Comparison of ENCODE assay signal across 34 mouse cellular contexts in genomic region chr5:21678363-21678762, GRCm38 (mm10). TPM values are rescaled to one million over a fixed set of nuclear protein-coding genes. Genes with fewer than 3 reads are reported as not detected.
"Had no signal": no experiment of that assay in that cellular context is flagged by ENCODE, and none has a peak within 500 bp of the region (broad histone marks: within the 10 kb centered on the region; RNA-seq: fewer than 3 reads in every experiment).

No protein-coding gene starts in this region.

- H3K27ac ChIP-seq: limb, embryonic 10.5 days; limb, embryonic 12.5 days; limb, embryonic 13.5 days; limb, embryonic 15.5 days; liver, embryonic 12.5 days; liver, embryonic 13.5 days; liver, embryonic 14.5 days; liver, embryonic 15.5 days; lung, embryonic 15.5 days; macrophage; midbrain, embryonic 10.5 days; midbrain, embryonic 12.5 days; midbrain, embryonic 13.5 days; midbrain, embryonic 15.5 days; neural tube, embryonic 12.5 days had no signal

- H3K4me2 ChIP-seq: limb, embryonic 12.5 days; limb, embryonic 13.5 days; limb, embryonic 15.5 days; liver, embryonic 11.5 days; liver, embryonic 12.5 days; liver, embryonic 13.5 days; liver, embryonic 15.5 days; lung, embryonic 14.5 days; lung, embryonic 15.5 days; midbrain, embryonic 11.5 days; midbrain, embryonic 12.5 days; midbrain, embryonic 13.5 days; midbrain, embryonic 15.5 days; neural tube, embryonic 12.5 days had no signal

- H3K9ac ChIP-seq: limb, embryonic 12.5 days; limb, embryonic 13.5 days; limb, embryonic 15.5 days; liver, embryonic 12.5 days; liver, embryonic 13.5 days; liver, embryonic 14.5 days; liver, embryonic 15.5 days; liver, postnatal 0 days; lung, embryonic 14.5 days; lung, embryonic 15.5 days; midbrain, embryonic 12.5 days; midbrain, embryonic 13.5 days; midbrain, embryonic 15.5 days; neural tube, embryonic 12.5 days had no signal

- ATAC-seq: liver, embryonic 12.5 days; liver, postnatal 0 days; lung, postnatal 0 days; midbrain, embryonic 13.5 days; midbrain, embryonic 15.5 days; midbrain, embryonic 16.5 days had no signal

- H3K27me3 ChIP-seq: limb, embryonic 12.5 days; limb, embryonic 13.5 days; limb, embryonic 15.5 days; liver, embryonic 12.5 days; liver, embryonic 13.5 days; liver, embryonic 15.5 days; lung, embryonic 15.5 days; megakaryocyte, embryonic 14.5 days; midbrain, embryonic 12.5 days; midbrain, embryonic 13.5 days; midbrain, embryonic 15.5 days; neural tube, embryonic 12.5 days had no signal

- H3K36me3 ChIP-seq: midbrain, embryonic 15.5 days had no signal

- DNase-seq: left cerebral cortex, postnatal 4 days; liver; liver, embryonic 13.5 days; liver, postnatal 0 days; lung, adult 18-20 months; lung, adult 2 months; lung, embryonic 14.5 days; lung, postnatal 14 days; lung, postnatal 36 days; midbrain, embryonic 14.5 days had no signal

- H3K4me1 ChIP-seq: midbrain, embryonic 10.5 days; midbrain, embryonic 15.5 days; neural tube, embryonic 12.5 days had no signal

- H3K9me3 ChIP-seq: limb, embryonic 10.5 days; limb, embryonic 13.5 days; limb, embryonic 15.5 days; liver, embryonic 12.5 days; liver, embryonic 13.5 days; liver, embryonic 15.5 days; lung, embryonic 15.5 days; midbrain, embryonic 12.5 days; midbrain, embryonic 13.5 days; midbrain, embryonic 15.5 days; neural tube, embryonic 12.5 days had no signal

- H3K4me3 ChIP-seq: limb, embryonic 10.5 days; limb, embryonic 12.5 days; limb, embryonic 13.5 days; limb, embryonic 15.5 days; liver, embryonic 12.5 days; liver, embryonic 13.5 days; liver, embryonic 15.5 days; lung, embryonic 15.5 days; megakaryocyte, embryonic 14.5 days; midbrain, embryonic 10.5 days; midbrain, embryonic 12.5 days; midbrain, embryonic 13.5 days; midbrain, embryonic 15.5 days; myocyte; neural tube, embryonic 12.5 days had no signal

RNA-seq across cellular contexts. Expression of gene Fbxl13, which starts 32.9 kb away (rescaled TPM):
- total RNA-seq: megakaryocyte, adult 5-6 weeks; monocyte, adult 5-6 weeks had no signal
- polyA plus RNA-seq: limb, embryonic 15.5 days; liver, adult 2 months; macrophage; neural tube, embryonic 11.5 days had no signal
